Mouse (Mus musculus): ENCODE measurements at regions not wholly inside any gene's neighbourhood (a gene's known extent, or its start where the extent isn't known, plus 50 kb on each side); places are given as distances from the start of the nearest gene placed in this dataset.

GRCm38 (mm10) chr17:64499281-64499997 lies 101.1 kb upstream of the Man2a1 start:
- peak; percentile 59 for DNase-seq

GRCm38 (mm10) chr17:64502376-64502775 lies 98.2 kb upstream of the Man2a1 start:
- no peak for DNase-seq

GRCm38 (mm10) chr17:64505956-64506355 lies 94.6 kb upstream of the Man2a1 start:
- peak; percentile 3 for DNase-seq

- DNase-seq = no peak
These were observed 89.3 kb upstream of the Man2a1 start for GRCm38 (mm10) chr17:64511139-64511779.

GRCm38 (mm10) chr17:64522213-64522612 lies 78.3 kb upstream of the Man2a1 start:
- DNase-seq = no peak

- DNase-seq = no peak
These were observed 76.6 kb upstream of the Man2a1 start for GRCm38 (mm10) chr17:64523899-64524298.

GRCm38 (mm10) chr17:64527817-64528216 lies 72.7 kb upstream of the Man2a1 start:
- DNase-seq = peak; percentile 11

- no peak for DNase-seq
These were observed 72.1 kb upstream of the Man2a1 start for GRCm38 (mm10) chr17:64528476-64528875.

GRCm38 (mm10) chr17:64529296-64529994 lies 71.1 kb upstream of the Man2a1 start:
- DNase-seq = peak; percentile 10

- no peak for DNase-seq
These were observed 69.4 kb upstream of the Man2a1 start for GRCm38 (mm10) chr17:64531150-64531549.

GRCm38 (mm10) chr17:64534323-64534722 lies 66.2 kb upstream of the Man2a1 start:
- DNase-seq = no peak

GRCm38 (mm10) chr17:64538520-64538953 lies 62.0 kb upstream of the Man2a1 start:
- no peak for DNase-seq

GRCm38 (mm10) chr17:64540411-64540810 lies 60.1 kb upstream of the Man2a1 start:
- no peak for DNase-seq

GRCm38 (mm10) chr17:64548536-64548935 lies 52.0 kb upstream of the Man2a1 start:
- no peak for DNase-seq

GRCm38 (mm10) chr17:64550034-64550433 lies 50.5 kb upstream of the Man2a1 start:
- no peak for DNase-seq
